Mouse (Mus musculus): ENCODE results near the gene Mbl2. TPM values are rescaled to one million over a fixed set of nuclear protein-coding genes. Genes with fewer than 3 reads are reported as not detected.
"Not testable (repeated sequence)": the region's sequence is repeated elsewhere in the genome, so short reads cannot be mapped to it uniquely, and the experiment has no call there.

The Mbl2 gene
- polyA plus RNA-seq, 1 experiment from 2014 or later: not detected

DNA sequence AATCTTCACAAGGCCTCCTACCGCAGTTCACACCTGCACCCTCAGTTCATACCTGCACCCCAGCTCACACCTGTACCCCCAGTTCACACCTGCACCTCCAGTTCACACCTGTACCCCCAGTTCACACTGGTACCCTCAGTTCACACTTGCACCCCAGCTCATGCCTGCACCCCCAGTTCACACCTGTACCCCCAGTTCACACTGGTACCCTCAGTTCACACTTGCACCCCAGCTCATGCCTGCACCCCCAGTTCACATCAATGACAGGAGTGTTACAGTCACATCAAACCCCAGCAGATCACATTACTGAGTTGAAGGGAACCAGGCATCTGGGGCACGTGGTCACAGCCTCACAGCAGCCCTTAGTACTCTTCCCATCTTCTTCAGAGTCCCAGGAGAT lies 17.0 kb upstream of the Mbl2 start:
- not testable (repeated sequence) for H3K27me3 ChIP-seq (ENCODE audit: control insufficient read depth, insufficient read depth, low read length); H3K4me1 ChIP-seq (replicated peaks; ENCODE audit: control insufficient read depth, insufficient read depth, low read length); H3K9me3 ChIP-seq (ENCODE audit: control insufficient read depth, low read length); ATAC-seq (ENCODE audit: low FRiP score); H3K4me2 ChIP-seq (replicated peaks); DNase-seq (ENCODE audit: low spot score); H3K36me3 ChIP-seq (replicated peaks; ENCODE audit: control insufficient read depth, insufficient read depth); H3K4me3 ChIP-seq (replicated peaks; ENCODE audit: low read length); H3K9ac ChIP-seq; H3K27ac ChIP-seq
- WGBS: 66% methylated on average over 2 of the region's 2 CpGs

DNA sequence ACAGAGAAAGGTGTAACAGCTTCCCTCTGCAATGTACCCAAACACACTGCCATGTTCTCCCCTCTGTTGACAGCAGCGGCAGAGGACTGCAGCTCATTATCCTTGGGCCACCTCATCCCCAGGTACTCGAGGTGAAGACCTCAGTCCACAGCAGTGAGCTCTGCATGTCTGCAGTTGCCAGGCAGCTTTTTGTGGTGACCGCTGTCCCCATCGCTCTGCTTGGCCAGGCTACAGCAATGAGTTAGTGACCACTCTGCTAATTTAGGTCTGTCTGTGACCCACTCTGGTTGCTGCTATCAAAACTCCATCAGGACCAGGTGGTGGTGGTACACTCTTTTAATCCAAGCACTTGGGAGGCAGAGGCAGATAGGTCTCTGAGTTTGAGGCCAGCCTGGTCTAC lies 16.6 kb upstream of the Mbl2 start:
- H3K4me2 ChIP-seq (replicated peaks): no peak overlapping the region
- ATAC-seq (ENCODE audit: low FRiP score) (no peak), DNase-seq (ENCODE audit: low spot score) (no peak)
- no peaks in the 10 kb centered on the region for H3K9me3 ChIP-seq (ENCODE audit: control insufficient read depth, low read length)
- no peaks in the 10 kb centered on the region for H3K27me3 ChIP-seq (ENCODE audit: control insufficient read depth, insufficient read depth, low read length)
- H3K4me3 ChIP-seq (replicated peaks; ENCODE audit: low read length): no peak overlapping the region
- no peaks in the 10 kb centered on the region for H3K36me3 ChIP-seq (replicated peaks; ENCODE audit: control insufficient read depth, insufficient read depth)
- 82% methylated on average over 4 of the region's 4 CpGs for WGBS
- H3K9ac ChIP-seq: no peak overlapping the region
- no peaks in the 10 kb centered on the region for H3K4me1 ChIP-seq (replicated peaks; ENCODE audit: control insufficient read depth, insufficient read depth, low read length)
- H3K27ac ChIP-seq: no peak overlapping the region

DNA sequence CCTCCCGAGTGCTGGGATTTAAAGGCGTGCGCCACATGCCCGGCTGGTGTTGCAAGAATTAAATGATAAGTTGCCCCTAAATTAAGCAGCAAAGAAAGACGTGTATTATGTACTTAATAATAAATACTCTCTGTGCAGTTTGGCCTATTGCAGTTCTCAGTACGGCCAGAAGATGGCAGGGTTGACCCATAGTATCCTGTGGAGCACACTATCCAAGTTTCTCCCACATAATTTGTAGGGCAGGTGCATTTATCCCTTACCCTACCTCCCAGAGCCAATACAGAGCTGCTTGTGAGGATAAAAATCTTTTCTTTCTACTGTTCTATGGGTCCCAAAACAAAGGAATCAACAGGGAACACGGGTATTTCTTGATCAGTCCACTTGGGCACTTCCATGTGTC lies 15.4 kb upstream of the Mbl2 start:
- no peak overlapping the region for H3K27ac ChIP-seq
- H3K36me3 ChIP-seq (replicated peaks; ENCODE audit: control insufficient read depth, insufficient read depth): no peaks in the 10 kb centered on the region
- no peak overlapping the region for H3K9ac ChIP-seq
- no peaks in the 10 kb centered on the region for H3K4me1 ChIP-seq (replicated peaks; ENCODE audit: control insufficient read depth, insufficient read depth, low read length)
- ATAC-seq (ENCODE audit: low FRiP score) (peak; percentile 55; the same call in 1 of the 2 replicates), DNase-seq (ENCODE audit: low spot score) (peak; percentile 84)
- no peaks in the 10 kb centered on the region for H3K9me3 ChIP-seq (ENCODE audit: control insufficient read depth, low read length)
- H3K4me2 ChIP-seq (replicated peaks): no peak overlapping the region
- 28% methylated on average over 7 of the region's 7 CpGs for WGBS
- no peak overlapping the region for H3K4me3 ChIP-seq (replicated peaks; ENCODE audit: low read length)
- H3K27me3 ChIP-seq (ENCODE audit: control insufficient read depth, insufficient read depth, low read length): no peaks in the 10 kb centered on the region

DNA sequence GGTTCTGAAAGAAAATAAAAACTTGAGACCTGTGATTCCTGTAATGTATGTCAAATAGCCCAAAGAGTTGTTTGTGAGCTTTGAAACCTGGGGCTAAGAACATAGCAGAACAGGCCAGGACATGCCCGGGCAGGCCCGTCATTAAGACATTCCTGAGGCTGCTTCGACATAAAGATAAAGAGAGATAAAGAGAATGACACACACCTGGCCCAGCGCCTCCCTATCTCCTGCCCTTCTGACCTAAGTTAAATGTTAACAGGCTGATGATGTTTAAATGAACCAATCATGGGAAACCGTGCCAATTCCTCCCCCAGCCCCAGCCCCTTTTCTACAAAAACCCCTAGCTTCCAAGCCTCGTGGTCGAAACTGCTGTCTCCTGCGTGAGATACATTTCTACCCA lies 10.1 kb upstream of the Mbl2 start:
- DNase-seq (ENCODE audit: low spot score); H3K4me1 ChIP-seq (replicated peaks; ENCODE audit: control insufficient read depth, insufficient read depth, low read length); H3K27ac ChIP-seq; ATAC-seq (ENCODE audit: low FRiP score); H3K4me2 ChIP-seq (replicated peaks); H3K9ac ChIP-seq; H3K9me3 ChIP-seq (ENCODE audit: control insufficient read depth, low read length); H3K4me3 ChIP-seq (replicated peaks; ENCODE audit: low read length); H3K27me3 ChIP-seq (ENCODE audit: control insufficient read depth, insufficient read depth, low read length); H3K36me3 ChIP-seq (replicated peaks; ENCODE audit: control insufficient read depth, insufficient read depth): not testable (repeated sequence)
- 85% methylated on average over 8 of the region's 8 CpGs for WGBS

DNA sequence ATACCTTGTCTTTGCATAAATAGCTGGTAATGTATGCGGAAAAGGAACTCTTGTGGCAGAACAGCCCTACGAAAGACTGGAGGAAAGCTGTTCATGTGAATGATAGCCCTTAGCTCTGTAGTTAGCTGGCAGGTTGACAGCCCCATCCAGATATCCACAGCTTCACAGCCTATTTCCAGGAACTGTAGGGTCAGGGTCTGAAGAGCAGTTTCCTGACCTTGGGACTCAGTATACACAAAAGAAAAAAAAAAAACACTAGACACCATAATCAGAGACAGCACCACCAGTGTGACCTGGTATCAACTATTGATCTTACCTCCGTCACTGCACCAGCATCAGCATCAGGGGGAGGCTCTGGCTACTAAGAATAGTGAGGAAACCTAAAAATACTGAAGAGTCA lies 3.3 kb upstream of the Mbl2 start:
- H3K9ac ChIP-seq: no peak overlapping the region
- ATAC-seq (ENCODE audit: low FRiP score): no peak
- WGBS: 80% methylated on average over 3 of the region's 3 CpGs
- H3K4me1 ChIP-seq (replicated peaks; ENCODE audit: control insufficient read depth, insufficient read depth, low read length): no peaks in the 10 kb centered on the region
- no peak for DNase-seq (ENCODE audit: low spot score)
- no peak overlapping the region for H3K27ac ChIP-seq
- H3K4me3 ChIP-seq (replicated peaks; ENCODE audit: low read length): no peak overlapping the region
- H3K27me3 ChIP-seq (ENCODE audit: control insufficient read depth, insufficient read depth, low read length): no peaks in the 10 kb centered on the region; the same call in 1 of the 2 replicates
- no peaks in the 10 kb centered on the region for H3K36me3 ChIP-seq (replicated peaks; ENCODE audit: control insufficient read depth, insufficient read depth)
- no peaks in the 10 kb centered on the region for H3K9me3 ChIP-seq (ENCODE audit: control insufficient read depth, low read length)
- H3K4me2 ChIP-seq (replicated peaks): no peak overlapping the region

DNA sequence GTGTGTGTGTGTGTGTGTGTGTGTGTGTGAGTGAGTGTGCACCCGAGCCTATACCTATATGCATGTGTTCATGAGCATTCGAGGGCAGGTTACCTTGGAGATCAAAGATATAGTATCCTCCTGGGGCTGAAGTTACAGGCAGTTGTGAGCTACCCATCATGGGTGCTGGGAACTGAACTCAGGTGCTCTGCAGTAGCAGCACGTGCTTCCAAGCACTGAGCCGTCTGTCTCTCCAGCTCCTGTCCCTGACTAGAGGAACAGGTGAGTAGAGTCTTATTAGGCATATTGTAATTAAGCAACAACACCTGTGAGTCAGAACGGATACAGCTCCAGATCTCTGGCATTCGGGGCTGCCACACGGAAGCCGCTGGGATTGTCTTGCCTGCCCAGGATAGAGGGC lies 1.7 kb downstream of the Mbl2 start:
- DNase-seq (ENCODE audit: low spot score) (no peak), ATAC-seq (ENCODE audit: low FRiP score) (no peak)
- WGBS: 84% methylated on average over 8 of the region's 8 CpGs
- H3K4me3 ChIP-seq (replicated peaks; ENCODE audit: low read length): no peak overlapping the region
- no peaks in the 10 kb centered on the region for H3K27me3 ChIP-seq (ENCODE audit: control insufficient read depth, insufficient read depth, low read length)
- H3K9me3 ChIP-seq (ENCODE audit: control insufficient read depth, low read length): no peaks in the 10 kb centered on the region
- H3K9ac ChIP-seq: no peak overlapping the region
- H3K36me3 ChIP-seq (replicated peaks; ENCODE audit: control insufficient read depth, insufficient read depth): no peaks in the 10 kb centered on the region
- H3K4me1 ChIP-seq (replicated peaks; ENCODE audit: control insufficient read depth, insufficient read depth, low read length): no peaks in the 10 kb centered on the region
- H3K27ac ChIP-seq: no peak overlapping the region
- no peak overlapping the region for H3K4me2 ChIP-seq (replicated peaks)

DNA sequence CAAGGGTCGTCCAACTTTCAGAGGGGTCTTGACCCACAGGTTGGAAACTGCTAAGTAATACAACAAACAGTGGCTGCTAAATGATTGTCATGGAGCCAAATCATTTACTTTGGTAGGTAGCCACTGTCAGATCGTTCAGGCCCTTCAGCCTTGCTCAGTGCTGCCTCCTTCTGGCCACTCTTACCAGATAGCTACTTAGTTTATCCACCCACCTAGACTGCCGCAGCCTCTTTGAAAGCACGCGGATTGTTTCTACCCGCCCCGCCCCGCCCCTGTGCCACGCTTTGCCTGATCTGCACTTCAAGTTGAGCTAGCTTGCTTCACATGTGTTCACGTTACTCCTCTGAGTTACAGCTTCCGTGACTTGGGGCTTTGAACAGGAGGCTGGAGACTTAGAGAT lies 14.6 kb downstream of the Mbl2 start:
- DNase-seq (ENCODE audit: low spot score) (peak; percentile 34), ATAC-seq (ENCODE audit: low FRiP score) (no peak)
- WGBS: 20% methylated on average over 11 of the region's 11 CpGs
- no peaks in the 10 kb centered on the region for H3K4me1 ChIP-seq (replicated peaks; ENCODE audit: control insufficient read depth, insufficient read depth, low read length)
- no peak overlapping the region for H3K27ac ChIP-seq
- no peaks in the 10 kb centered on the region for H3K9me3 ChIP-seq (ENCODE audit: control insufficient read depth, low read length)
- H3K27me3 ChIP-seq (ENCODE audit: control insufficient read depth, insufficient read depth, low read length): no peaks in the 10 kb centered on the region
- H3K9ac ChIP-seq: no peak overlapping the region
- H3K4me2 ChIP-seq (replicated peaks): no peak overlapping the region
- H3K4me3 ChIP-seq (replicated peaks; ENCODE audit: low read length): no peak overlapping the region
- H3K36me3 ChIP-seq (replicated peaks; ENCODE audit: control insufficient read depth, insufficient read depth): no peaks in the 10 kb centered on the region

DNA sequence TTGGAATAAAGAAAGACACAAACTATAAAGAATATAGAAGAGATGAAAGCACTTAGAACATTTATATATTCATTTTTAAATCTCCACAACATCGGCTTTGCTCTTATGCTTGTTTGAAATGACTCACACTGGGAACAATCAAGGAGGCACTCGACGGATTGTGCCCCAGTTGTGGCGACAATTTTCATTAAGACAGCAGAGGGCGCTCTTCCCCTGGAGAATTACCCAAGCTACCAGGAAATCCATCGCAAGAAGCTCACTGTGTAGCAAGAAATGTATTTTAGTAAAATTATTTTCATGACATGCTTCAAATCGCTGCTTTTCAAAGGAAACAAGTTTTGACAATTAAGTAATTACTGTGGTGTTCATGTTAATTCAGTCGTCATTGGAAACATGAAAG lies 16.1 kb downstream of the Mbl2 start:
- Histone ChIP-seq H3K9ac (no peak overlapping the region), H3K4me3 (replicated peaks; ENCODE audit: low read length) (no peak overlapping the region), H3K27ac (no peak overlapping the region), H3K4me1 (replicated peaks; ENCODE audit: control insufficient read depth, insufficient read depth, low read length) (no peaks in the 10 kb centered on the region), H3K36me3 (replicated peaks; ENCODE audit: control insufficient read depth, insufficient read depth) (no peaks in the 10 kb centered on the region), H3K27me3 (ENCODE audit: control insufficient read depth, insufficient read depth, low read length) (no peaks in the 10 kb centered on the region), H3K4me2 (replicated peaks) (no peak overlapping the region), H3K9me3 (ENCODE audit: control insufficient read depth, low read length) (no peaks in the 10 kb centered on the region)
- ATAC-seq (ENCODE audit: low FRiP score): peak; percentile 60; the same call in 1 of the 2 replicates
- 7% methylated on average over 8 of the region's 8 CpGs for WGBS
- DNase-seq (ENCODE audit: low spot score): peak; percentile 89

DNA sequence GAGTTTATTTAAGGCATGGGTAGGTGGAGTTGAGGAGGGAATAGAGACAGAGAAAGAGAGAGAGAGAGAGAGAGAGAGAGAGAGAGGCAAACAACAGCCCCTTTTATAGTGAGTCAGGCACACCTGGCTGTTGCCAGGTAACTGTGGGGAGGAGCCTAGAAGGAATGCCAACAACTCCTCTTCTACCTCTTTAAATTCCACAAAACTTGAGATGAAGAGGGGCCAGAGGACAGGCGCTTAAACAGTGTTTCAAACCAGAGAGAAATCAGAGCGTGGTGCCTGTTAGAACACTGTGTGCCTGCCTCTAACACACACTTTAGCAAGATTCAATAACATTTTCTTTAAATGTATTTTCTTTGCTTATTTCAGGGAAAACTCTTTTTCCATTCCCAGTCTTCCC lies 19.5 kb downstream of the Mbl2 start:
- no peaks in the 10 kb centered on the region for H3K27me3 ChIP-seq (ENCODE audit: control insufficient read depth, insufficient read depth, low read length)
- H3K4me3 ChIP-seq (replicated peaks; ENCODE audit: low read length): no peak overlapping the region
- DNase-seq (ENCODE audit: low spot score): no peak
- H3K9ac ChIP-seq: no peak overlapping the region
- H3K4me2 ChIP-seq (replicated peaks): no peak overlapping the region
- no peak overlapping the region for H3K27ac ChIP-seq
- no peak for ATAC-seq (ENCODE audit: low FRiP score)
- WGBS: 75% methylated on average over 2 of the region's 2 CpGs
- H3K9me3 ChIP-seq (ENCODE audit: control insufficient read depth, low read length): no peaks in the 10 kb centered on the region
- 0 out of 2 replicates have a peak, but pooled peaks cover 3% of the 10 kb centered on the region for H3K4me1 ChIP-seq (replicated peaks; ENCODE audit: control insufficient read depth, insufficient read depth, low read length)
- H3K36me3 ChIP-seq (replicated peaks; ENCODE audit: control insufficient read depth, insufficient read depth): no peaks in the 10 kb centered on the region

DNA sequence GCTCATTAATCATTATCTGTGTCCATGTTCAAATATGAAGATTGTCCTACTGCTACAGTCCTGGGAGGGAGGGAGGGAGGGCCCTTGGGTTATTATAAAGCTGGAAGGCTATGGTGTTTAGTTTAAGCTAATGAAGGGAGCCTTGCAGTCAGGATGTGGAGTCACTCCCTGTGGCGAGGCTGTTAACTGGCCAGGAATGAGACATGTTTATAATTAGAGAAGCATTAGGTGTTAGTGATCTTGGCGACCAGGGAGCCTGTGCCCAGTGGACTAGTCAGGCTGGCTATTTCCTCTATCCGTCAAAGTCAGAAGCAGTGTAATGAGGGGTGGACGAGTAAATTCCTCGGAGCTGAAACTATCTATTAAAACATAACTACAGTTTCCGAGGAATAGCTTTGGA lies 23.6 kb downstream of the Mbl2 start:
- WGBS: 54% methylated on average over 6 of the region's 6 CpGs
- no peak for ATAC-seq (ENCODE audit: low FRiP score)

More for the DNA sequence above, 23.6 kb downstream of the Mbl2 start:
- no peak for DNase-seq (ENCODE audit: low spot score)
- Histone ChIP-seq H3K4me2 (replicated peaks) (no peak overlapping the region), H3K27ac (no peak overlapping the region), H3K27me3 (ENCODE audit: control insufficient read depth, insufficient read depth, low read length) (no peaks in the 10 kb centered on the region), H3K9ac (no peak overlapping the region), H3K9me3 (ENCODE audit: control insufficient read depth, low read length) (no peaks in the 10 kb centered on the region), H3K36me3 (replicated peaks; ENCODE audit: control insufficient read depth, insufficient read depth) (no peaks in the 10 kb centered on the region), H3K4me3 (replicated peaks; ENCODE audit: low read length) (no peak overlapping the region), H3K4me1 (replicated peaks; ENCODE audit: control insufficient read depth, insufficient read depth, low read length) (0 out of 2 replicates have a peak, but pooled peaks cover 3% of the 10 kb centered on the region)

Measured in hindbrain, embryonic 14.5 days (tissue).